Mouse (Mus musculus) adrenal gland, adult 8-10 months (tissue): ENCODE data around the gene Dip2a. TPM values are rescaled to one million over a fixed set of nuclear protein-coding genes. Genes with fewer than 3 reads are reported as not detected.
A peak's percentile ranks its signal among the peaks of the same experiment; 100 is the strongest.

ENCODE experiments used
- DNase-seq: peaks from one replicate; pipeline ENCODE4 v3.0.0; 2022
- total RNA-seq, 4 experiments: library from RNA; stranded (reverse); gene quantifications; 2 replicates each; pipeline ENCODE4 v1.2.4; 2022

Dip2a gene
- total RNA-seq, result 10 to 100 TPM; 23.2 to 41.3 (median 31.9) TPM

DNA sequence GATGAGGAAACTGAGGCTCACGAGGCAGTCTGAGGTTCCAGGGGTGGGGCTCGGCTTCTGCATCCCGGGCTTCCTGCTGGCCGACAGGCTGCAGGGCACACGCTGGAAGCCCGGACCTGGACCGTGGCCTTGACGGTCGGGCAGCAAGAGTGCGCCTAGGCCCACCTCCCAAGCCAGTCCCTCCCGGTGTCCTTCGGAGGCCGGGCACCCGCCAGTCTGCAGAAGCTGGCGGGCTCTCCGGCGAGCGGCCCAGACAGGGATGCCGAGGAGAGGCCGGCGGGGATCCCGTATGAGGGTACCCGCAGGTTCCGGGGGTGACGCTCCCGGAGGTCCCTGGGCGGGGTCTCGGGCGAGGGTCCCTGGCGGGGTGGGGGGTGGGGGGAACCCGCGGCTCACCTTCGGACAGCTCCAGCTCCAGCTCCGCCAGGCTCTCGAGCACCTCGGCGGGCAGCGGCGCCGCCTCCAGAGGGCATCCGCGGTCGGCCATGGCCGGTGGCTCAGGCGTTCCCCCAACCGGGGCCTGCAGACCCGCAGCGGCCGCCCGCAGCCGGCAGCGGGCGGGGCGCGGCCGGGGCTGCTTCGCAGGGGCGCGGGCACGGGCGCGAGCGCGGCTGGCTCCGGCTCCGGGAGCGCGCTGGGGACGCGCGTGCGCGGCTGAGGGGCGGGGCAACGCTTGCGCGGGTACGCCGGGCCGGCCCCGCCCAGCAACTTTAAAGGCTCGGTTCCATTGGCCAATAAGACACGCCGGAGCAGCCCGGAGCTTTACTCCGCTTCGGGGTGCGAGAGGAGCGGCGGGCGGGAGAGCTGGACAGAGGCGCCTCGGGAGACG lies at the start of gene Dip2a:
Gene Dip2a (minus strand): TSS at position 581 of the 829 bp plus-strand sequence.
- peak; percentile 89 for DNase-seq

DNA sequence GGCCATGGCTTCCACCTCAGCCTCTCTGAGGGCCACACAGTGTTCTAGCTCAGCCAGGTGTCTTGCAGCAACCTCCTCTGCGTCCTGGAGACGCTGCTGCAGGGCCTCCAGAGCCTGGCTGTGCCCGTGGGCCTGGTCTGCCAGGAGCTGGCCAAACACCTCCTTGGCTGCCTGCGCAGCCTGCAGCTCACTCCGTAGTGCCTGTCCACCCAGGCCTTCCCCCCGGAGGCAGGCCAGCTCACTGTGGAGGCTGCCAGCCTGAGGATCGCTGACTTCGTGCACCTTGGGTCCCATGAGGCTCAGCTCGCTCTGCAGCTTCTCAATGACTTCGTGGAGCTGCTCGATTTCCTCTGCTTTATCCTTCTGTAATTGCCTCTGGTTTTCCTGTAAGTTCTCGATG lies 47.5 kb upstream of the Dip2a start:
- DNase-seq, result no peak

DNA sequence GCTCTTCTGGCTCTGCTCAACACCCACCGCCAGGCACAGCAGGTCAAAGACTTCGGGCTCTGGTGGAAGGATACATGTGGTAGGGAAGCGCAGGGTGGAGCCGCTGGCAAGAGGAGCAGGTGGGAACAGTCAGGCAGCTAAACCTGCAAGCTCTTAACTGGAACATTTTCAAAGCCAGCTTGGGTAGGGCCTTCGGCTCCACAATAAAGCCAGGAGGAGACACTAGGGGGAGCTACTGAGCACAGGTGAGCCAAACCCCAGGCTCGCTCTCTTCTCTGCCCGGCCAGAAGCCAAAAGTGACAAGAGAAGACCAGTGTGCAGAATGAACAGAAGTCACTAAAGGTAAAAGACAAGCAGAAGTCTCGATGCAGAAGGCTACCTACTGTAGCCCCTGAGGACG lies 46.7 kb upstream of the Dip2a start:
- no peak for DNase-seq

DNA sequence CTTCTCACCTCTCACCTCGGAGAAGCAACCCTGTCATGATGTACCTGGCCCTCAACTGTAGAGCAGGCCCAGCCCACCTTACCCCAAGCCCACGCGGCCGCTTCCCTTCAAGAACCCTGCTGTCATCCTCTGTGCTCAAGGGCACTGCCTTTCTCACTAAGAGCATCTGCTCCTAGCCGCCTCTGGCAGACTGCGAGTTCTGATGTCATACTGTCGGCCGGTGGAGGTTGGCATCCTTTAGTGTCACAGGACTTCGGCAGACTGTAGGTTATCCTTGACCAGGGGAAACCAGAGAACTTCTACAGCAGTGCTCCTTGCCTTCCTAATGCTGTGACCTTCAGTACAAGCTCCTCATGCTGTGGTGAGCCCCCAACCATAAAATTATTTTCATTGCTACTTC lies 46.1 kb upstream of the Dip2a start:
- no peak for DNase-seq

DNA sequence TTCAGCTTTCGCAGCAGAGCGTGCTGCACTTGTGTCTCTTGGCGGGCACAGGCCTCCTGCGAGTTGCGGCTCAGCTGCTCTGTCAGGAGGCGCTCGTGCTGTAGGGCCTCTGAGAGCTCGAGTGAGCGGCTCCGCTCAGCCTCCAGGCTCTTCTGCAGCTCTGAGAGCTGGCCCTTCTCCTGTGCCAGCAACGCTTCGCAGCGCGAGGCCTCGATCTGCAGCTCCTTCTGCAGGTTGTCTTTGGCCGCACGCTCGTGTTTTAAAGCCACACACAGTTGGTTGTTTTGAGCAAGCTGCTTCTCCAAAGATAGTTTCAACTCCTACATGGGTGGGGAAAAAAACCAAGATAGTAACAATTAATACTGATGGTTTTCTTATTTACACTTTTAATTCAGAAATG lies 29.9 kb upstream of the Dip2a start:
- DNase-seq, result no peak

DNA sequence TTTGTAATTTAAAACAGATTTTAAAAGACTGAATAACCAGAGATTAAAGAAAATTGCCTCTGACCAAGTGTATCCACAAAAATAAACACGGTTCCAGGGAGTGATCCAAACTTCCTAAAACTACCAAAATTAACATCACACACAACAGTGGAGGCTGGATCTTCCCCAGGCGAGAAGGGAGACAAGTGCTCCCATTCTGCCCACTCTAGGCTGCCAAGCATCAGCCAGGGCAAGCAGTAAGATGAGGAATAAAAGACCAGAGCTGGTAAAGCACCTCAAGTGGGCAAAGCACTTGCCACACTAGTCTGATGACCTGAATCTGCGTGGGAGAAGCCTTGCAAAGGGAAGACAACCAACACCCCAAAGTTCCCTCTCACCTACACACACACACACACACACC lies 26.6 kb upstream of the Dip2a start:
- no peak for DNase-seq

DNA sequence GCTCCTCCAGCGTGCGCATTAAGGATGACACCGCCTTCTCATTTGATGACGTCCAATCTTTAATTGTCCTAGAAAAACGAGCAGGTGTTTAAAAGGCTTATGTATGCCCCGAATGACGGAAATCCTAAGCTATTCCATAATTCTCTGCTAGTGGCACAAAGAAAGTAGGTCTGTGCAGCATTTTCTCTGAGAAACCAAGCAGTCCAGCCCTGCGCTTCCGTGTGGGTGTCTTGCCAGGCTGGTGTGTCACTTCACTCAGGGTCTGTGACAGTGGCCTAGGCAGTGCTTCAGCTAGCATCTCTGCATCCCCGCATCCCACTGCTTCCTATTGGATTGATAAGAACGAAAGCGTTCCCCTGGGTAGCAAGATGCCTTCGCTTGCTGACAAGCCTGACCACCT lies 23.7 kb upstream of the Dip2a start:
- DNase-seq, result no peak

DNA sequence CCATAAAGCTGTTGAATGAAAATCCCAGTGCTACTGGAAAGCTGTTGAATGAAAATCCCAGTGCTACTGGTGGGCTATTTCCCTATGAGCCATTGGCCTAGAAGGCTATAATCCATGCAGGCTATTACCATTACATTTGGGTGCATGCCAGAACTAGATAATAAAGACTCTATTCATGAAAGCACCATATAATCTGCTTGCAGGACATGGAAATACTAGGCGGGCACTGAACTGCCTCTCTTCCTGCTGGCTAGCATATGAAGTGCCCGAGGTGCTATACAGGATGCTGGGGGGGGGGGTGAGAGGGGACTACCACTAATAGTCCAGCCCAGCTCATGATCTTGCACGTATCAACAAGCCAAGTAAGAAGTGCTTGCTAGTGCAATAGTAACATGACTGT lies 18.1 kb upstream of the Dip2a start:
- no peak for DNase-seq

DNA sequence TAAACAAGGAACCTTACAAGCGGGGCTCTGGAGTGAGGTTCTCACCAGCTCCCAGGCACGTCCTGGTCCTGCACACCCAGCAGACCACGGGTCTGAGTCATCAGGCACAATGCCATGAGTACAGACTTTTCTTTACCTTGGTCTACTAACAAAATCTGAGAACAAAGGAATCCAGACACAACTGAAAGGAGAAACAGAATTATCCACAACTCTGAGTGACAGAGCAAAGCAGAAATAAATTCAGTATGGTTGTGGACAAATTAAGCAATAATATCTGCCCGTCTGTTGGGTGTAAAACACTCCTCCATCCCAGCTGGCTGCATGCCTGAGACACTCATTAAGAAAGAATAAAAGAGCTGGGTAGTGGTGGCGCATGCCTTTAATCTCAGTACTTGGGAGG lies 13.4 kb upstream of the Dip2a start:
- DNase-seq, result no peak

DNA sequence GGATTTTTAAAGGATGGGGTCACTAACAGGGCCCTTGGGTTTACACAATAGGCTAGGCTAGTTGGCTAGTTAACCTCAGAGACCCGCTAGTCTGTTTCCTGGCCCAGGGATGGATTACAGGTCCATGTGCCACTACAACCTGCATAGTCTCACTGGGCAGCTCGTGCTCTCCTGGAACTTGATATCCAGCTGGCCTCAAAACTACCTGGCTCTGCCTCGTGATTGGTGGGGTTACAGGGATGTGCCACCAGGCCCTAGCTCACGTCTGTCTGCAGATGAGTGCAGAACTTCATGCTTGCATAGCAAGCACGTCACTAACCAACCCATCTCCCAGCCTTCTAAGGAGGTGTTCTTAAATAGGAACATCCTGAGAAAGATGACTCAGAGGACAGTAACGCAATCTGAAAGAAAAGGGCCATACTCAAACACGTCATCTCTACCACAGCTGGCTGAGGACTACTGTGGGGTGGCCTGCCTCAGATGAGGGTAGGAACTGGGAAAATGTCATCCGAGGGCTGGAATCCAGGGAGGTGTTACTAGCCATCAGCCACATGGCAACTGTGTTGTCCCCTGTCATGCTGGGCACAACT lies 12.3 kb upstream of the Dip2a start:
- no peak for DNase-seq

DNA sequence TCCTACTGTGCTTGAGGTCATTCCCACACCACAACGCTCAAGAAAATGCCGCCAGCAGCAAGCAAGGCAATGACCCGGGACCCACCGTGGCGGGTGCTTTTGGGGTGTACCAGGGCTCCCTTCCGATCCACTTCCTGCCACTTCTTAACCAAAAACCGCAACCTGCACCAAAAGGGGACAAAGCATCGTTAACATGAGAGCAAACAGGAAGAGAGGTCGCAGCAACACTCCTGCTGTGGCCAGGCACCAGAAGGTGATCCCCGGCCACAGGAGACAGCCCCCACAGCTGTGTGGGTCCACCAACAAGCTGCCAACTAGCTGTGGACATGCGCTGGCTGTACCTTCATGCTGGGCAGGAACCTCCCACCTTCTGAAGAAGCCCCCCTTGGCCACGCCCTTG lies 9.9 kb upstream of the Dip2a start:
- DNase-seq, result no peak

DNA sequence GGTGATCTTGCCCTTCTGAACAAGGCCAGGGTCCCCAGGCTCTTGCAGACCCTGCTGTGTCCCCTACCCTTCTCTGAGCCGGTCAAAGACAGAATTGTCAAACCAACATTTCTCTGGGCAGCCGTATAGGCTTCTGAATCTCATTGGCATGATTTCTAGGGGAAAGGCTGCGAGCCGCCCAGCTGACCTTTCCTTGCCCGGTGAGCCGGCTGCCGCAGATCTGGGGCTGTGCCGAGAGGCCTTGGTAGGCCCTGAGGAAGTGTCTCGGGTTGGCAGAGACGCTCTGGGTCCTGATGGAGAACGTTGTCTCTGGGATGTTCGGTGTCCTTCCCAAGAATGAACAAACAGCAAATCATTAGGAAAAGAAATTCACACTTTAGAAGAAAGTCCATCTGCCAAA lies 8.9 kb upstream of the Dip2a start:
- DNase-seq, result peak; percentile 31

DNA sequence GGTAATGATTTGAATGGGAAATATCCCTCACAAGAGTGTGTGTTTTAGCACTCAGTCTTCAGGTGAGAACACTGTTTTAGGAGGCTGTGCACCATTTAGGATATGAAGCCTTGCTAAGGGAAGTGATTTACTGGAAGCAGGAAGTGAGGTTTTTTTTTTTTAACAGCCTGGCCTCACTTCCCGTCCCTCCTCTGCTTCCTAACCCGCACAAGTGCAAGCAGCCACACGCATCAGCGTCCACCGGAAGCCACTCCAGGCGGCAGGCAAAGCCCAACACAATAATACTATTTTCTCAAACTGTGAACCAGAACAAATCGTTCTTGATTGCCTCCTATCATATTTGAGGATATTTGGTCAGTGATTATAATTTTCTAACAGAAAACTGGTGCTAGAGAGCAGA lies 6.9 kb upstream of the Dip2a start:
- DNase-seq, result no peak

DNA sequence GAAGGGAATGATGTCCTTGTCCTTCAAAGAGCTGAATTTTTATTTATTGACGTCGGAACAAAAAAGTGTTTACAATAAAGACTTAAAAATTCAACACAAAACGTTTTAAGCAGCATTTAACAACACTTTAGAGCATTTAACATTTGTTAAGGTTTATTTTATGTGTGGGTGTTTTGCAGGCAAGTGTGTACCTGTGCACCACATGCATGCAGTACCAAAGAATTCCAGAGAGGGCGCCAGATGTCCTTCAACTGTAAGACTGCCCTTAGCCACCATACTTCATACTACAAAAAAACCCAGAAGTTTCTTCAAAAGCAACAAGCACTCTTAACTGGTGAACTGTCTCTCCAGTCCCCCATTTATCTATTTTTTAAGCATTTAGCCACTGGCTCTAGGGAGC lies 1.5 kb upstream of the Dip2a start:
- DNase-seq, result peak; percentile 25

DNA sequence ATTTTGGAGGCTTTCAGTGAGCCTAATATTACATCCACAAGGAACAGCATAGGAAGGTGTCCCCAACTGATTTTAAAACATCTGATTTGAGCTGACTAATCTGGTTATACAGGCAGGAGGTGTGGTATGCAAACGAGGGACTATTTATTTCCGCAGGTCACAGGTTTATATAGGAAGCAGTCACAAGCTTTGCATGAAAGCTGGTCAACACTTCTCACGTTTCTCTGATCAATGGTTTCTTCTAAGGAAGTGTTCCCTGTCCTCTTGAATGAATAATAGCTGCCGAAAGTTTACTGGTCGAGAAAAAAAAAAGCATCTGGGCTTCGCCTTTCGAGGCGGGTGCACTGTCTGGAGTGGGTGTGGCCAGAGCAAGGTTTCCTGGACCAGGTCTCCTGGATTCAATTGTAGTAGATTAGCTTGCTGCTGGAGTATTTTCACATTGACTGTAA lies 976 bp upstream of the Dip2a start:
- no peak for DNase-seq

DNA sequence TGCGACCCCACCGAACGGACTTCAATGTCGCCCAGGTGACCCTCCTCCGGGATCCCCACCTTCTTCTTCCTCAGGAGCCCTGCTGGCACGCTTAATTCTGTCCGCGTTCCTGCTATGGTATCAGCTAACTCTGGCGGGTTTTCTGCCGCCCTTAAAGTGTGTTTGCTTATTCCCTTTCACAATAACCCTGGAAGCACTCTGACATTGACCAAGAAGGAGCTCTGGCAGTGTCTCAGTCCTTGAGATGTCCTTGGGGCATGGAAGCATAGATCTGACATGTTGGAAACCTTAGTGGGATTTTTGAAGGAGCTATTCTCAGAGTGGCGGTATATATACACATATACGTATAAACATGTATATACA lies 430 bp upstream of the Dip2a start:
- DNase-seq, result no peak

DNA sequence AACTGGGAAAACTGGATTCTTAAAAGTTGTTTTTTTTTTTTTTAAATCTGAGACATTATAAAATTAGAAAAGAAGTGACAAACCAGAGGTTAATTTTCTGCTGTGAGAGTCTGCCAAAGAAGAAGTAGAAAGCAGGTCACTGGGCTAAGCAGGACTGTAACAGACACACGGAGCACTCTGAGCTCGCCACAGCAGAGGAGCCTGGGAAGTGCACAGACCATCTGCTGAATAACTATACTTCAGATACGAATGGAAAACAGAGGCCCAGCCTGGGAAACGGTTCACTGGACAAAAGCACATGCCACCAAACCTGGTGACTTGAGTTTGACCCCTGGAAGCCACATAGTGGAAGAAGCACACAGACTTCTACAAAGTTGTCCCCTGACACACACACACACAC lies 10.7 kb downstream of the Dip2a start:
- no peak for DNase-seq

DNA sequence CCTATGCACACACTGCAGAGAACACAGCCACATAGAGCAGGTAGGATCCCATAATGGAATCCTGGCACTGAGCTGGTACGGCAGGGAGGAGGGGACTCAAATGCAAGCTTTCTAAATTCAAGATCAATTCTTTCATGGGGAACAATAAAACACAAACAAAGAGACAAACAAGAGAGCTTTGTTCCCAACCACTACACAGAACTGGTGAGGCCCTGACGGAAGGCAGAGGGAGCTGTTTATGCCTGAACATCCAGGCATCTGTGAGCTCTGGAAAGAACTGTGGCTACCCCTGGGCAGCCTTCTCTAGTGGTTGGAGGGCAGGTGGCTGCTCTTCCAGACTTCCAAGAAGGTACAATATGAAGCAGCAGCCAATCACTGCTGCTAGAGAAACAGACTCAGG lies 13.1 kb downstream of the Dip2a start:
- no peak for DNase-seq

DNA sequence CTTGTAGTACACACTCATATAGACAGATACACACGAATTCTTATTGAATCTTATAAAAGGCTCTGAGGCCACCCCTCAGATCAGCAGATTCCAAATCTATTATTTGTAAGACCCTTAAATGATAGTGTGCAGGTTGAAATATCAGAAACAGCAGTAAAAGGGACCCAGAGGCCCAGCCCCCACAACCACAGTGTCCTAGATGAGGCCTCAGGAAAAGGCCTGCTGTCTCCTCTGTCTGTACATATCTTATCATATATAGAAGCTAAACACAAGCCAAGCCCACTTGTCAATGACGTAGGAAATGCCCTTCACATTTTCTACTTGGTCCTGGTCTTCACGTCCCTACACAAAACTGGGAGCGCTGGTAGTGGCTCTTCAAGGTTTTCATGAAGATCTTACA lies 16.0 kb downstream of the Dip2a start:
- DNase-seq, result no peak

DNA sequence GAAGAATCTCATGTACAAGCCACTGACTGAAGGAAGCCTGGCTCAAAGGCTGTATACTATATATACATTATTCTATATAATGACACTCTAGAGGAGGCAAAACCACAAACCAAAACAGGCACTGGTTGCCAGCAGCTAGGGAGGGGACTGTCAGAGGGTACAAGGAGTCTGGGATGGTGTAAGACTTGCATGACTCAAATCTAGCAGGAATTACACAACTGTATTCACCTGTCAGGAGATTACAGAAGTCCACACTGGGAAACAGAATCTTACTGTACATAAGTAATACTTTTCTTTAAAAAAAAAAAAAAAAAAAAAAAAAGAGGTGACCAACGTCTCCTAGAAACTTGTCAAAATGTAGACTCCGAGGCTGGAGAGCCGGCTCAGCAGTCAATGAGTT lies 16.5 kb downstream of the Dip2a start:
- no peak for DNase-seq

DNA sequence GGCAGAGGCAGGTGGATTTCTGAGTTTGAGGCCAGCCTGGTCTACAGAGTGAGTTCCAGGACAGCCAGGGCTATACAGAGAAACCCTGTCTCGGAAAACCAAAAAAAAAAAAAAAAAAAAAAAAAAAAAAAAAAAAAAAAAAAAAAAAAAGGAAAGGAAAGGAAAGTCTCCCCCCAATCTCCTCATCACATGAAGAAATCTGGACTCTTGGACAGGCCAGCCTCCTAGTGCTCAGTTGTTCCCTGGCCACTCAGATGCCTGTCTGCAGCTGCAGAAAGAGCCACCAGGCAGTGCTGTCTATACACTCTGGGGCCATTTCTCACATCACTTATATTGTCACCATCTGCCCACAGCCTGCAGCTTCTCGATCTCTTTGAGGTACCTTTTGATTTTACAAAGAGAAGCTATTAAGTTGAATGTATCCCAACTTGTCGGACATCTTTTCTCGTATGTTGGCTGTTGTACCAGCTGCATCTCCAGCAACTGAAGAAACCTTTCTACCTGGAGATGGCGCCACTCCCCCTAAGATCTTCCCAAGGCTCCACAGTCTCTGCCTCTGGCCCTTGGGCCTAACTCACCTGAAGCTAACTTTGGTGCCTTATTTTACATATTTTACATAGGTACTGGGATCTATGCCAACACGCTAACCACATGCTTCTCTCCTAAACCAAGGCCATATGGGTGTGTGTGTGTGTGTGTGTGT lies 18.6 kb downstream of the Dip2a start:
- DNase-seq, result no peak

DNA sequence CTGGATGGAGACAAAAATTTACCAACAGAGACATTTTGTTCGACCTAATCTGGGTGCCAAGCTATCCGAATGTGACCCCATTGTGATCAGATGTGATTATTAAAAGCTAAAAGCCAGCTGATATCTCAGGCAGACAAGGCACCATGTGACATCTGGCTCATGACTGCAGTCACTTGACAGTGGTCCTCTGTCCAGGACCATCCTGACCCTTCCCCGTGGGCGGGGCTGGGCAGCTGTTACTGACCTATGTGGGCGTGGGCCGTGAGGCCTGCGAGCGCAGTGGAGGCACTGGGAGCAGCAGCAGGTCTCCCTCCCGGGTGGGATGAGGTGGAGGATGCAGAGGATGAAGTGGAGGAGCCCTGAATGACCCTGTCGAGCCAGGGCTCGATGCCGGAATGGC lies 27.5 kb downstream of the Dip2a start:
- no peak for DNase-seq

DNA sequence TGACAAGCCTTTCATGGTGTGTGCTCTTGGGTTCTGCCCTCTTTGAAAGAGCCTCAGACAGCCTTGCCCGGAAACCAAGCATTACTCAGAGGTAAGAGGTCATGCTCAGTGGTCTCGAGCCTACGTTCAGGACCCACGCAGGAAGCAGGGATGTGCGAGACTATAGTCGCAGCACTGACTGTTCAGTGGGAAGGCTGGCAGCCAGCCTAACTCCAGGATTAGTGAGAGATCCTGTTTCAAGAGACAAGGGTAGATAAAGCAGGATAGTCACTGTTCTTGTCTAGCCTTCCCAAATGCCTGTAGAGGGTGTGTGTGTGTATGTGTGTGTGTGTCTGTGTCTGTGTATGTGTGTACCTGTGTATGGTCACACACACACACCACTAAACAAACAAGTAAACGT lies 28.9 kb downstream of the Dip2a start:
- DNase-seq, result no peak

DNA sequence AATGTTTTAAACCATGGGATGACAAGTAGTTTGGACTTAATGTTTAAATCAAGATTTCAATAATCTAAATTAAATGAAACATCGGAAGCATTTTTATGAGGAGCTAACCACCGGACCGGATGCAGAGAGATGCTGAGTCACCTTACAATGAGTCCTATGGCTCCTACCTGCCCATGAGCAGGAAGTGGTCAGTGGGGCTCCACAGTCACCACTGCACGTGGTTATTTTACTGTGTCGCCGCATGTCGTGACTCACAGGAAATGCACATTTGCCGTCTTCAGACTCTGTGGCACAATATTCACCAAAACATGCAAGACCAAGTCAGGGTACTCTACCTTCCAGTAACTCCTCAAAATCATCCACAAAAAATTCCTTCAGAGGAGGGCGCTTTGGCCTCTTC lies 38.4 kb downstream of the Dip2a start:
- no peak for DNase-seq
